Mouse (Mus musculus): Measurements from ENCODE around the gene Akr7a5.
A peak's percentile ranks its signal among the peaks of the same experiment; 100 is the strongest.

Akr7a5 gene

GRCm38 (mm10) chr4:139301780-139302179 is 8.8 kb upstream of the Akr7a5 start:
- DNase-seq, result no peak

- DNase-seq, result peak; percentile 30
Measured at GRCm38 (mm10) chr4:139302241-139302640, 8.3 kb upstream of the Akr7a5 start.

- no peak for DNase-seq
Measured at GRCm38 (mm10) chr4:139305521-139305920, 5.0 kb upstream of the Akr7a5 start.

DNA sequence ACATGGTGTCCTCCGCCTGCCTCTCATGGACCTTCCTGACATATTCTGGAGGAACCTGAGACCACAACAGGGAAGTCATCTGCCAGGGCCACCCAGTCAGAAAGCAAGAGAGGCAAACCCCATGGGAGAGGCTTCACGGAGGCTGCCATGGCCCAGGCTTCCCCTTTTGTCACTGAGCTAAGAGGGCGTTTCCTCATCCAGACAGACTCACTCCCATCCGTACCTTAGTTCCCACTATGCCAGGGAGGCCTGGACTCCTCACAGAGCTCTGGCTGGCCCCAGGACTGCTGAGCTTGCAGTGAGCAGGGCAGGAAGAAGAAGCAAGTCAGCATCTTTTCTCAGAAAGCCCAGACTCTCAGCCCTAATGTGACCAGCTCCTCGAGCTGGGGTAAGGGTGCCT is 2.6 kb upstream of the Akr7a5 start:
- peak; percentile 17 for DNase-seq

- peak; percentile 38 for DNase-seq
Measured at GRCm38 (mm10) chr4:139309651-139310050, 893 bp upstream of the Akr7a5 start.

- peak; percentile 35 for DNase-seq
Measured at GRCm38 (mm10) chr4:139310899-139311701, 556 bp downstream of the Akr7a5 start.

DNA sequence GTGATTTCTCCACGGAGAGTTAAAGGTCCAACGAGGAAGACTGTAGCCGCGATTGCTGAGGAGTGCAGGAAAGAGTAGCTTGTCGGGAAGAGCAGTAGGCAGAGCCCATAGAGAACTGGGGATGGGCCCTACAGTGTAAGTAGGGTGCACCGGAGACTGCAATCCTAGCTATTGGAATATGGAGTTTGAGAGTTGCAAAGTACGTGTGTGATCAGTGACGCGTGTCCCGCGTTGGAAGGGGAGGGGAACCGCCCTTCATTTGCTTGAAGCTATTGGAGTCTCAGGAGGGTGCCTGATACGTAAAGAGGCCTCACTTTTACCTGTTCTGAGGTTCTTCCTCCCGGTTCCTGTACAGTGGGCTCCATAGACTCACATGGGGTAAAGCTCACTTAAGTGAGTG is 1.2 kb downstream of the Akr7a5 start:
- DNase-seq, result peak; percentile 13

GRCm38 (mm10) chr4:139312632-139313031 is 2.1 kb downstream of the Akr7a5 start:
- DNase-seq, result no peak

- DNase-seq, result no peak
Measured at GRCm38 (mm10) chr4:139318449-139318848, 7.9 kb downstream of the Akr7a5 start.

DNA sequence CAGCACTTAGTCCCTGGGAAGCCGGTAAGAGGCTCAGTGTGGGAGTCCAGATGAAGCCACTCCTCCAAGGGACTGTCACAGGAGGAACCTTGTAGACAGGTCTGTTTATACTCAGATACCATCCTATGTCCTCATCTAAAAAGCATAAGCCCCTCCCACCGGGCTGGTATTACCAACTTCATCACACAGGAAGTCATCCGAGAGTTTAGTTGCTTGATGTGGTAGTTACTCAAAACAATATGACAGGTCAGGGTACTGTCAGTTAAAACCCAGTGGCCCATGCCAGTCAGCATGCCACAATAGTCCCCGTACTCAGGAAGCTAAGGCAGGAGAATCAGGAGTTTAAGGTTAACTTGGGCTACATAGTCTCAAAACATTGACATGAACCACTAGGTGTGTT is 9.2 kb downstream of the Akr7a5 start:
- DNase-seq, result no peak

GRCm38 (mm10) chr4:139330605-139331004 is 20.1 kb downstream of the Akr7a5 start:
- no peak for DNase-seq

DNA sequence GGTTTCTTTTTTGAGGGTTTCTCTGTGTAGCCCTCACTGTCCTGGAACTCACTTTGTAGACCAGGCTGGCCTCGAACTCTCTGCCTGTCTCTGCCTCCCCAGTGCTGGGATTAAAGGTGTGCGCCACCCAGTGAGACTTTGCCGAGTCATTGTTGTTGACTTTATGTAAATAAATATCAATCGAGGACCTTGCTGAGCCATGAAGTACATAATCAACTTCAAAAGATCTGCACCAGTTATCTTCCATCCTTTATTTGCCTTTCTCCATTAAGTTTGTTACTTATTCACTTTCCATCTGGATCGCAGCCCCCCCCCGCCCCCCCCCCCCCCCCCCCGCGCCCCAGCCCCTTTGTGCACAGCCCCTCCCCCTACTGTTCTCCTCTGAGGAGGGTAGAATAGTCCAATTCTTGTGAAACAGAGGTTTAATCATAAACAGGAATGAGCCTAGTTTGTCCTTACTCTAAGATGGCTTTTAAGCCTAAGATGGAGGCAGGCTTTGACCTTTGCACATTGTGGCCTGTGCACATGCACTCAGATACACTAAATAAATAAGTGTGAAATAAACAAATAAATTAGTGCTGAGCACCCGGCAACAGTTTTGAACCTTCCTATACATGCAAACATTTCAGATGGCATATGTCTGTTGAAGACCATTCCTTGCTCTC is 24.2 kb downstream of the Akr7a5 start:
- DNase-seq, result no peak

- DNase-seq, result no peak
Measured at GRCm38 (mm10) chr4:139335507-139335906, 25.0 kb downstream of the Akr7a5 start.

GRCm38 (mm10) chr4:139336822-139337483 is 26.4 kb downstream of the Akr7a5 start:
- DNase-seq, result peak; percentile 49

- no peak for DNase-seq
Measured at GRCm38 (mm10) chr4:139338145-139338544, 27.6 kb downstream of the Akr7a5 start.

GRCm38 (mm10) chr4:139340835-139341234 is 30.3 kb downstream of the Akr7a5 start:
- DNase-seq, result no peak

GRCm38 (mm10) chr4:139341556-139342233 is 31.2 kb downstream of the Akr7a5 start:
- no peak for DNase-seq

DNA sequence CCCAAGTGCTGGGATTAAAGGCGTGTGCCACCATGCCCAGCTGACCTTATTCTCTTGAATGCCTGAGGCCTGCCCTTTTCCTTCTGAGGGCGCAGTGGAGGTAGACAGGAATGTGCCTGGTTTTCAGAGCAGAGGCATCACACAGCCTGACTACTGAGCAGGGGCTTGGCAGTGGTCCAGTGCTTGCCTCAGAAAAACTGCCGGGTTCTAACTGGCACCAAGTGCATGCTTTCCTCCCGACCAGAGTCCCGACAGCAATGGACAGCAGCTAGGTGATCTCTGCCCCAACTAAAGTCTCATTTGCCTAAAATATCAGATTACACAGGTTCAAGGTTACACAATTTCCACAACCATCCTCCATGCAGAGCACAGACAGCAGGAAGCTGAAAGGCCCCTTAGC is 33.2 kb downstream of the Akr7a5 start:
- no peak for DNase-seq

DNA sequence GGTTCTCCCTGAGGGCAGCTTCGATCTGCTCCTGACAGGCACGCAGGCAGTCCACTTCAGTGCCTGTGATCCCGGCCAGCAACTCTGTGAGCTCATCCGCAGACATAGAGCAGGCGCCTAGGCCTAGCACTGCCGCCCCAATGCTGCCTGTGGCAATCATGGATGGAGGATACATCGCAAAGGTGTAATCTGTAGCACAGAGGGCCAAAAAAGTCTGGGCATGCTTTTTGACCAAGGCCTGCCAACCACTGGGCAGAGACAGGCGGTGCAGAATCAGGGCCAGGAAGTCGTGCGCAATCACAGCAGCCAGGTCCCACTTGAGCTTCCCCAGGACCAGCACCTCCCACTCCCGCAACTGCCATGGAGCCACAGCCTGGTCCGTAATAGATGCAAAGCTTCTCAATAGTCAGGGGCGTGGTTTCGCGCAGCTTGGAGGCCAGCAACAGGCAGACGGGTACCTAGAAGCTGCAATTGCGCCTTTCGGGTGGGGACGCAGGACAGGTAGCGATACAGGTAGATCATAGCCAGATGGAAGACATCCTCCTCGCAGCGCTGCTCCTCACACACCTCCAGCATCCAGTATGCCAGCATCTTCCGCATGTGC is 35.0 kb downstream of the Akr7a5 start:
- DNase-seq, result no peak

- peak; percentile 83 for DNase-seq
Measured at GRCm38 (mm10) chr4:139351931-139352711, 41.6 kb downstream of the Akr7a5 start, which contains the start of the genes Mrto4, Emc1 and Ubr4. Gene Mrto4 (minus strand): TSS chr4:139352576. Gene Emc1 (plus strand): TSS chr4:139352587. Gene Ubr4 (plus strand): TSS chr4:139352609.

- no peak for DNase-seq
Measured at GRCm38 (mm10) chr4:139352832-139353231, 42.3 kb downstream of the Akr7a5 start.

- no peak for DNase-seq
Measured at GRCm38 (mm10) chr4:139357211-139357610, 46.7 kb downstream of the Akr7a5 start.
